ENCODE assay signal across 8 mouse cellular contexts in genomic region chr5:151367881-151368394, GRCm38 (mm10).
DNase-seq lines count a peak whose midpoint lies in the region; ATAC-seq and TF ChIP-seq lines count a peak whose summit lies in the region.

No protein-coding gene starts in this region.

- no peaks in the 10 kb centered on the region for H3K27me3 ChIP-seq in hindbrain, embryonic 15.5 days
- no peaks in the 10 kb centered on the region for H3K27me3 ChIP-seq in liver, embryonic 14.5 days (ENCODE audit: control insufficient read depth, insufficient read depth, low read length)
- no peaks in the 10 kb centered on the region for H3K27me3 ChIP-seq in neural tube, embryonic 12.5 days (replicated peaks)

- no peaks in the 10 kb centered on the region for H3K9me3 ChIP-seq in hindbrain, embryonic 15.5 days
- no peaks in the 10 kb centered on the region for H3K9me3 ChIP-seq in liver, embryonic 14.5 days (ENCODE audit: control insufficient read depth, low read length)
- H3K9me3 ChIP-seq in neural tube, embryonic 12.5 days = no peaks in the 10 kb centered on the region

- no peak for TF ChIP-seq CTCF in liver, embryonic 14.5 days (IDR thresholded peaks at IDR 0.05; ENCODE audit: low read depth)

- H3K9ac ChIP-seq in hindbrain, embryonic 15.5 days = peak overlapping the region; percentile 81
- peak overlapping the region; percentile 70 for H3K9ac ChIP-seq in liver, embryonic 14.5 days (replicated peaks)
- H3K9ac ChIP-seq in neural tube, embryonic 12.5 days = peak overlapping the region; percentile 70

- peak; percentile 31 for ATAC-seq in erythroid progenitor cell, adult 5-6 weeks (replicated peaks; ENCODE audit: low FRiP score, poor library complexity, severe bottlenecking)
- peak; percentile 32 for ATAC-seq in hindbrain, embryonic 15.5 days (ENCODE audit: low FRiP score, low read depth)
- peak; percentile 11; the same call in 1 of the 2 replicates for ATAC-seq in liver, embryonic 14.5 days (ENCODE audit: insufficient read depth)
- peak; percentile 45 for ATAC-seq in neural tube, embryonic 12.5 days (ENCODE audit: low FRiP score, low read depth)

- peak overlapping the region; percentile 96 for H3K27ac ChIP-seq in hindbrain, embryonic 15.5 days (replicated peaks)
- peak overlapping the region; percentile 88 for H3K27ac ChIP-seq in liver, embryonic 14.5 days
- peak overlapping the region; percentile 87 for H3K27ac ChIP-seq in neural tube, embryonic 12.5 days

- WGBS in hindbrain, embryonic 15.5 days = 10% methylated on average over 16 of the region's 16 CpGs
- WGBS in liver, embryonic 14.5 days (ENCODE audit: insufficient replicate concordance) = 8% methylated on average over 16 of the region's 16 CpGs
- 11% methylated on average over 16 of the region's 16 CpGs for WGBS in neural tube, embryonic 12.5 days

- peaks cover 17% of the 10 kb centered on the region for H3K4me1 ChIP-seq in hindbrain, embryonic 15.5 days (replicated peaks)
- peaks cover 13 to 17% of the 10 kb centered on the region in 2 experiments for H3K4me1 ChIP-seq in liver, embryonic 14.5 days (replicated peaks; ENCODE audit: control insufficient read depth in 2 of 2, insufficient read depth in 2 of 2, low read length in 1 of 2)
- peaks cover 5% of the 10 kb centered on the region; the same call in 1 of the 2 replicates for H3K4me1 ChIP-seq in neural tube, embryonic 12.5 days

- no peak for TF ChIP-seq EP300 in liver, embryonic 14.5 days (IDR thresholded peaks at IDR 0.05; ENCODE audit: low read depth)

- H3K4me3 ChIP-seq in hindbrain, embryonic 15.5 days = peak overlapping the region; percentile 61
- H3K4me3 ChIP-seq in liver, embryonic 14.5 days (ENCODE audit: insufficient read depth in 1 of 2, low read depth in 2 of 2, low read length in 2 of 2) = peak overlapping the region; percentile 73 to 86
- H3K4me3 ChIP-seq in neural tube, embryonic 12.5 days = peak overlapping the region; percentile 46

- DNase-seq in layer of hippocampus, adult 9-10 months (ENCODE audit: low spot score) = peak; percentile 22
- DNase-seq in layer of hippocampus, postnatal 25 days (ENCODE audit: extremely low spot score in 1 of 2, low spot score in 1 of 2) = no peak
- peak; percentile 90 for DNase-seq in adipocyte (ENCODE audit: low spot score)
- peak in 2 of 3 experiments; percentile 2 to 29 for DNase-seq in liver, embryonic 14.5 days (ENCODE audit: low read depth in 3 of 3, low spot score in 3 of 3)
- no peak for DNase-seq in frontal cortex, adult 2 months (ENCODE audit: extremely low spot score in 1 of 2, low spot score in 1 of 2)

- no peaks in the 10 kb centered on the region for H3K36me3 ChIP-seq in hindbrain, embryonic 15.5 days
- no peaks in the 10 kb centered on the region for H3K36me3 ChIP-seq in liver, embryonic 14.5 days (replicated peaks; ENCODE audit: control insufficient read depth, insufficient read depth, low read depth)
- H3K36me3 ChIP-seq in neural tube, embryonic 12.5 days = no peaks in the 10 kb centered on the region

- H3K4me2 ChIP-seq in hindbrain, embryonic 15.5 days = peak overlapping the region; percentile 73
- peak overlapping the region; percentile 99 for H3K4me2 ChIP-seq in liver, embryonic 14.5 days (ENCODE audit: low read depth)
- H3K4me2 ChIP-seq in neural tube, embryonic 12.5 days (replicated peaks) = peak overlapping the region; percentile 66

Comparison
In these comparisons a context has a peak if more than half of its experiments do, and no peak if none do; other contexts are left out.
1. DNase-seq: peak in layer of hippocampus, adult 9-10 months (single experiment), adipocyte (single experiment) and liver, embryonic 14.5 days (2 of 3); none in layer of hippocampus, postnatal 25 days (0 of 2) and frontal cortex, adult 2 months (0 of 2).
2. Peak in every context shown above with its lines, with median percentiles within 50 percentile points of each other: ATAC-seq, H3K27ac ChIP-seq, H3K4me2 ChIP-seq, H3K4me3 ChIP-seq and H3K9ac ChIP-seq.